Mouse (Mus musculus) kidney, postnatal 36 days (tissue): Measurements from ENCODE around the gene Gm17428.
"Not testable (repeated sequence)": the region's sequence is repeated elsewhere in the genome, so short reads cannot be mapped to it uniquely, and the experiment has no call there.

Experiments
- DNase-seq, 2 experiments: peaks; one replicate each; pipeline ENCODE4 v3.0.0; 2021 to 2022; ENCODE audit warnings: mixed read lengths in 2 of 2

The Gm17428 gene

DNA sequence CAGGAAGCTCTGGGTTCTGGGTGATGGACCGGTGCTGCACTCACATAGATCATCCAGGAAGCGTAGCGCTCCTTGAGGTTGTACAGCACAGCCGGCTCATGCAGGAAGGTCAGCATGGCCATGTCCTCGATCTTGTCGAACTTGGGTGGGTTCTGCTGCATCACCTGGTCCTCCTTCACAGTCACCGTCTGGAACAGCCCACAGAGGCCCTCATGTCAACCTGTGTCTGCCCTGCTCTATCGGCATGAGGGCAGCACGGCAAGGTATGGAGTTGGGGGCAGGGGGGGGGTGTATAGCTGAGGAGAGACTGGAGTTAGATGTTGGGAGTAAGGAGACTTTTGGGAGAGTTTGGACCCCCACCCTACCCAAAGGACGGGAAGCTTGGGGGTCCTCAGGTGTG, 15.5 kb downstream of the Gm17428 start:
- DNase-seq, result no peak

DNA sequence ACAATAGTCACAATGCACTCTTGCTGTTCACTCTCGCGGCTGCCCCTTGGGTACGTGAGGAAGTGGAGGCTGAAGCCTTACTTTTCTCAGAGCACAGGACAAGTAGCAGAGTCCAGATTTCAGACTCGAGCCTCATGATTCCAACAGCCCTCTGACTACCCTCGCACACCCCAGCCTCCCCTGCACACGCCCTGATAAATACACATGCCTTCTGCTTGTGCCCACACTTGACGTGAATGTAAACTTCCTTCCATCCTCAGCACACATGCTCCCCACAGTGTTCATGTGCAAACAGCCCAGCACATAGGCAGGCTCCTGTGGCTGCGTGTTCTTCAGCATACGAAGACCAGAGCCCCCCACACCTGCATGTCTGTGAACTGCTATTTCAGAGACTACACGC, 16.9 kb downstream of the Gm17428 start:
- no peak for DNase-seq

DNA sequence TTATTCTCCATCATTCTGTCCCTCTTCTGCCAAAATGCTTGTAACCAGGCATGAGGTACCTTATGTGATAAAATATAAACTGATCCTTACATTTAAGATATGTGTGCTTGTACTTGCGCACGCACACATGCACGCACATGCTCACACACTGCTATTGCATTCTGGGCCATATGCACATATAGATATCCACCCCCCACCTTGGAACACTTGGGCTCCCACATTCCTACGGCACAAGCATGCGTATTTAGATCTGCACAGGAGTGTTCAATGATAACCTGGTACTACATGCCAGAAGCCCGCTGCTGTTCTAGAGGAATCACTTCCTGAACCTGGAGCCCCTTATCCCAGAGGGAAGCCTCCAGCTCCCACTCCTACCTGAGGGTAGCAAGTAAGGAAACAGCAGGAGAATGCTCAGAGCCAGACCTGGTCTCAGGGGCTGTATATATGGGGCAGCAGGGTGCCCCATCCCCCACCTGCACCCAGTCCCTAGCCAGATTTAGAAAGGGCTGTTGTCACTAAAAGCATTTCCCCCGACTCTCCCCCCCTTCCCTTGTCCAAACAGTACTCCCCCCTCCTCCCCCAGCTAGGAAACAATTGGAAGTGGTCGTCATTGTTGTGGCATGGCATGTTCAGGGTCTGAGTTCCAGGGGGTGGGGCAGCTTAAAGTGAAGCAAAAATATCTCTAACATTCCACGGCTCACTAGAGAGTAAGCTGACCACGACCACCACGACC, 17.6 kb downstream of the Gm17428 start, which contains the start of gene Myh7:
Gene Myh7 (minus strand): TSS at position 491 of the 733 bp plus-strand sequence.
- no peak for DNase-seq

DNA sequence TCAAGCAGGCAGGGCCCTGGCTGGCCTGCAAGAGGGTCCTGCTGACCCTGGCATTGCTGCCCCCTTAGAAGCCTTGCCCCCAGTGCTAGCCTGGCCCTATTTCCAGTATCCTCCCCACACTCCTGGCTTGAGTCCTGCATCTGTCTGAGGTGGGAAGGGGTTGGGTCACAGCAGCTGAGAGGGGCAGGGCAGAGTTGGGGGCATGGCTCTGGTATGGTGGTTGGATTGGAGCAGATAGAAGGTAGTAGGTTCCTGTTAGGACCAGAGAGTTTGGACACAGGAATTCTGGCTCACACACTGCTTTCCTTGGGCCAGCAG, 18.1 kb downstream of the Gm17428 start:
- no peak for DNase-seq

DNA sequence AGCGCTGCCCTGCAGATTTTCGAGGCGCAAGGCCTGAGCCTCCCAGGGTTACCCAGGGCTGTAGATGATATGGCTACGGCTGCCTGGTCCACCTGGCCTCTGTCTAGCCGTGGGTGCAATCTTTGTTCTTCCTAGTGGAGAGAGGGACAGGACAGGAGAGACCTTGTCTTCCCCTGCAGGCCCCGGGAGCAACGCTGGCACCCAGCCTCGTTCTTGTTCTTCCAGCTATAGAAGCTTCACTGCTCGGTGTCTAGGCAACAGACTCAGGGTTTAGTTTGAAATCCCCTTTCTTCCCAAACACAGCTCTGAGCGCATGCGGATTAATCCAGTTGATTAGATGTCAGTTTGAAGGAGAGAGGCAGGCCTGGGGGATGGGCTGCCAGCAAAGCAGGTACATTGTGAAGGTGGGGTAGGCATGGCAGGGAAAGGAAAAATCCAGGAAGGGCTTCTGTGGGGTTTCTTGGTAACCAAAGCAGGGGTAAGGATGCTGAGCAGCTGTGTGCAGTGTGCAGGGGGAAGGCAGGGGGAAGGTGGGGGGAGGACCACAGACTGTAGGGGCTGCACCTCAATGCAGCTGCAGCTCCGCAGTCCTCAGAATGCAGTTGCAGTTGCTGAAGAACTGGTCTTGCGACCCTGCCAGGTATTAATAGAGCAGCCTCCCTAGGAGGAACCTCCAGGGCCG, 18.9 kb downstream of the Gm17428 start:
- DNase-seq, result no peak

DNA sequence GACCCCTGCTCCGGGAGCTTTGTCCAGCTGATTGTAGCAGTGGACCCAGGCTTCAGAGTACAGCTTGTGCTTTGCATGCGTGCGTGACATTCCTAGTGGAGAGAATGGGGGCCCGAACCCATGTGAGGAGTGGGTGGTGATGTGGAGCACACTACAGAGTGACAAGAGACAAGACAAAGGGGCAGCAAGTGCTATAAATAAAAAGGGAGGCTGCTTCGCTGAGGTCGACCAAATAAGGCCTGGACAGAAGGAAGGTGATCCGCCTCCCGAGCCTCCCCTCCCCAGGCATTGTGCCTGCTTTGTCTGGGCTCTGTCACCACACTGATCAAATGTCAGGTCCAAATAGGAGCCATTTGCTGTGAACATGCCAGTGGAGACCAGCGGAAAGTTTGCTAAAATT, 20.1 kb downstream of the Gm17428 start:
- DNase-seq, result no peak

DNA sequence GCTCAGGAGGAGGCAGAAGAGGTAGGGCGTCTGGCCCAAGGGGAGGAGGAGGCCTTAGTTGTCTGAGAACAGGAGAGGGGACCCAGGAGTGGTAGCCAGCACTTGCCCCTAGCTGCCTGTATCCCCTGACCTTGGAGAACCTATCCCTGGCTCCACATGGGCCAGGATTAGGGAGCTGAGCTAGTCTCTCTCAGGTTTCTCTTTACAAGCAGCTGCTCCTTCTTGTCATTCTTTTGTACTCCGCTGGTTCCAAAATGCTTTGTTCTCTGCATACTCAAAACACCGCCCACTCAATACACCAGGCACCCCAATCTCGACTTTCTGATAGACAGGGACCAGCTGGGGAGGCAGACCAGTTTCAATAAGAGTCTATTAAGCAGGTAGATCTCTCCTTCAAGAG, 20.6 kb downstream of the Gm17428 start:
- no peak for DNase-seq

DNA sequence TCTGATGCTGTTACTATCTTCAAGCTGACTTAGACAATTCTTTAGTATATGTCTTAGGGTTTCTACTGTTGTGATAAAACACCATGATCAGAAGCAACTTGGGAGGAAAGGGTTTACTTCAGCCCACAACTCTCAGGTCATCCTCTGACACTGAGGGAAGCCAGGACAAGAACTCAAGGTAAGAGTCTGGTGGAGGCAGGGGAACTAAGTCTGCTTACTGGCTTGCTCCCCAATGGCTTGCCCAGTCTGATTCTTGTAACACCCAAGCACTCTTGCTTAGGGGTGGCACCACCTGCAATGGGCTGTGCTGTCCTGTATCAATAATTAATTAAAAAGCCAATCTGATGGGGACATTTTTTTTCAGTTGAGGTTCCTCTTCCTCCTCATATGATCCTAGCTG, 21.9 kb downstream of the Gm17428 start:
- no peak for DNase-seq

DNA sequence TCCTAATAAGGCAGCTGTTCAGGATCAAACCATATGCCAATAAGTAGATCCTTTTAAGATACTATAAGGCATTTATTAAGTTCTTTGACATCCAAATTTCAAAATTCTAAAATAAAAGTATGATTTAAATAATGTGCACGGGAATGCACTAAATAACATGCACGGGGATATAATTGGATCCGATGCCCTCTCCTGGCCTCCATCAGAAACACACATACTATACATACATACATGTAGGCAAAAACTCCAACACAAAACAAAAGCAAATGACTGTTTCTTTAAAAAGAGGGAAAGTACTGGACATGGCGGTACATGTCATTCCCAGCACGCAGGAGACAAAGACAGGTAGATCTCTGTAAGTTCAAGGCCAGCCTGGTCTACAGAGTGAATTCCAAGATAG, 23.1 kb downstream of the Gm17428 start:
- DNase-seq, result not testable (repeated sequence)

DNA sequence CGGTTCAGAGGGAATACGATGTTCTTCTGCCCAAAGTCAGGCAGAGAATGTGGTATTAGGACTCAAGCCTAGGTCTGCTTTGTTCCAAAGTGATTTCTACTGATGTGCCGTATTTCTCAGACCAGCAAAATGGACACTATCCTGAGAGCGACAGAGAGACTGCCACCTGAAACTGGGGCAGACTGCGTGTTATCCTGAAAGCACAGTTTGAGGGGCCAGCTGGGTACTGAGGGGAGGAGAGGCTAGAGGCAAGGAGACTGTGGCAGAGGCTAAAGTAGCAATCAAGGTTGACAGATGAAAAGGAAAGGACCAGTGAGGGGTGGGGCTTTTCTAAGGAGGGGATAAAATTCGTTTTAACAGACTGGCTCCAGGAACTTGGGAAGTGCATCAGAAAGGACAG, 24.1 kb downstream of the Gm17428 start:
- DNase-seq, result no peak

DNA sequence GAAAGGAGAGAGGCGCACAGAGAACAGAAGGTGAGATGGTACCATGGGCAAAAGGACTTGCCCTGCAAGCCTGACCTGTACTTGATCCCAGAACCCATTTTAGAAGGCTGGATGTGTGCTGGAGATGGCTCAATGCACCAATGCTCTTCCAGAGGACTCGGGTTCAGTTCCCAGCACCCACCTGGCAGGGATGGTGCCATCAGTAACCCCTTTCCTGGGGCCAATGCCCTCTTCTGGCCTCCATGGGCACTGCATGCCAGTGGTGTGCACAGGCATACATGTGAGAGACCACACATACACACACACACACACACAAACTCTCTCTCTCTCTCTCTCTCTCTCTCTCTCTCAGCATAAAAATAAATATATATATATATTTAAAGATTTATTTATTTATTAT, 24.7 kb downstream of the Gm17428 start:
- DNase-seq, result no peak

DNA sequence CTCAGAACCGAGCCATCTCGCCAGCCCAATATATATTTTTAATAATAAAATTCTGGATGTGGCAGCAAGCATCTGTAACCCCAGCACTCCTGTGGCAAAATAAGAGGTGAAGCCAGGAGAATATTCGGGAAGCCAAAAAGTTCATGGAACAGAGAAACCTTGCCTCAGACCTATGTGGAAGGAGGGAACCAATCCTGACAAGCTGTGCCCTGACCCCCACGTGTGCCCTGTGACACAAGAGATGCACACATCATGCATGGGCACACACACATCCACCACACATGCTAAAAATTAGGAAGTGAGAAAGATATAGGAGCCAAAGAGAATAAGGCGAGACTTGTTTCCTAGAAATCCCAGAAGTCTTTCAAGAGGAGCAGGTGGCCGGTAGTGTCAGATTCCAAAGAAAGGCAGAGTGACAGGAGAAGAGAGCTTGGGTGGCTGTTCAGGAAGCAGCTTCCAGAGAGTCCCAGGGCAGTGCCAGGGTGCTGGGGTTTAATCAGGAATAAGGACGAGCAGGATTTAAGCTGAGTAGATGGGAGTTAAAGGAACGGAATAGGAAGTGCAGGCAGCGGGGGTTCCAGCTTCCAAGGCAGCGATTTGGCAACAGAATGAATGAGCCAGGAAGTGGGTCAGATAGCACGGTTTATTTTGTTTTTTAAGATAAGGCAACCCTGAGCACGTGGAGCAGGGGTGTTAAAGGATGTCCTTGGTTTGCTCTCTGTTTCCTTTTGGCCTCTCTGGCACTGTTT, 25.4 kb downstream of the Gm17428 start:
- DNase-seq, result no peak

DNA sequence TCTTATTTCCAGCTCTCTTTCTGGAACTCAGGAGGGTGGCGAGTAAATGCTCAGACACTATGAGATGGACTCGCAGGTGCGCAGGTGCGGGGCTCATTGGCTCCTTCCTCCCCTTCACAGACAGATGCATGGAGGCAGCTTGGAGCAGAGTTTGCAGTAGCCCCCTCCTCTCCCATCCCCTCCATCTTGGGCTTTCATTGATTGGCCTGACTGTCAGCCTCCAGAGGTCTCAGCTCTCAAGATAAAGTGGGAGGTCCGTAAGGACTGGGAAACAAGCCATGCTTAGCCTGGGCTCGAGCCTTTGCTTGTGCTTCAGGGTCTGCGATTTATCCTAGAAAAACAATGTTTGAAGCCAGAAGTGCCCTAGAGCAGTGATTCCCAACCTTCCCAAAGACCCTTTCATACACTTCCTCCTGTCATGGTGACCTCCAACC, 26.0 kb downstream of the Gm17428 start:
- no peak for DNase-seq

DNA sequence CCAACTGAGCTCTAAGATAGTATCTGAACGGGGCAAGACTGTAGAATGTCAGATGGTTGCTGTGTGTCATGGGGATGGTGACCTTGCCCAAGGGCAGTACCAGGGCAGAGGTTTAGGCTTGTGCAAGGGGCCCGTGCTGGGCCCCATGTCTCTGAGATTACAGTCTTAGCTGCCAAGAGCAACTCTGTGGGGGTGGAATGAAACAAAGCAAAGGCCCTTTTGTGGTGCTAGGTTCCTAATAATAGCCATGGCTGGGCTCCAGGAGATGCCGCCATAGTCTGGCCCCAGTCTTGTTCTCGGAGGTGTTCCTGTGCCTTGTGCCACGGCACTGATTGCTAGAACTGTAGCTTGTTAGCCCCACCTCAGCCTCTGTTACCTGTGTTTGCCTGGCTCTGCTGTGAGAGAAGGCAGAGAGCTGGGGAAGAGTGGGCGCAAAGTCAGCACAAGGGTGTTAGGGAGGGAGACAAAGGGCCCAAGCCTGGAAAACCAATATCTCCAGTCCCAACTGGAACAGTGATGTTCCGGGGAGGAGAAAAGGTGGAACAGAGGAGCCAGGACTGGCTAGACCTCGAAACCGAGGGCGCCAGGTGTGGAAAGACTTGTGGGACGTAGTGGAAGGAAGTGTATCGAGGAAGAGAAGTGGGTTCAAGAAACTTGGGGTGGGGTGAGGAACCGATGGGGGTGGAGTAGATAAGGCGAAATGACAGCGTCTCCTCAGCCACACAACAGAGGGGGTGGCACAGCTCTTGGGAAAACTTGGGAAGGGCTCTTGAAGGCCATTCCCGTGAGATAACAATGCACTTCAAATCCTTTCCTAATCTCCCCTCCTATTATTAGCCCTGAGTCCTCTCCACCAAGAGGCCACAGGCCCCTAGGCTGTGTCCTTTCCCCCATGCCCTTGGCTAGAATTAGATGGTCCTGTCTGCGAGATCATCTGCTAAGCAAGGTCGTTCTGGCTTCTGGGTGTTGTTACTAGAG, 27.4 kb downstream of the Gm17428 start:
- DNase-seq, result no peak

DNA sequence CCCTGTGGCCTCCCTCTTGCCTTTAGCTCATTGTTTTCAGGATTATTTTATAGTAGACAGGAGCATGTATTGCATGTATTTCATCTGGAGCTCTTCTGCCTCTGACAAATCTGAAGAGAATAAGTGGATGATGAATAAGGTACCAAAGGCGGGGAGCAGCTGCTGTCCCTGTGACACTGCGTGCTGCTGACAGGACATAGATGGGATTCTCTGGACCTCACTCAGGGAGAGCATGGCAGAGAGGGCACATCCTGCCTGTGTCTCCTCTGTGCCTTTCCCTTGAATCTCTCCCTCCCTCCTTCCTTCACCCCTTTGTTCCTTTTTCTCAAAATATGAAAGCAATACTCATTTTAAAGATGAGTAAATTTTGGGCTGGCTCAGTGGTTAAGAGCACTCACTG, 28.8 kb downstream of the Gm17428 start:
- DNase-seq, result no peak

DNA sequence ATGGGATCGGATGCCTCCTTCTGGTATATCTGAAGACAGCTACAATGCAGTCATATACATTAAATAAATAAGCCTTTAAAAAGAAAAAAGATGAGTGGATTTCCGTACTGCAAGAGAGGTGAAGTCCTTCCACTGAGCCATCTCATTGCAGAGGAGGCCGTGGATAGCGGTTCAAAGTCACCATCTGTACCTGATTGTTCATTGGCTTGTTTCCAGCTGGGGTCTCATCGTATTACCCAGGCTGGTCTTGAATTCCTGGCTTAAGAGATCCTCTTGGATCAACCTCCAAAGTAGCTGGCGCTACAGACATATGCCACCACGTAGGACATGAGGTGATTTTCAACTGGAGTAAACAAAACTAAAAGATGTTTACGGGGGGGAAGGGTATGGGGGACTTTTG, 29.2 kb downstream of the Gm17428 start:
- DNase-seq, result no peak

DNA sequence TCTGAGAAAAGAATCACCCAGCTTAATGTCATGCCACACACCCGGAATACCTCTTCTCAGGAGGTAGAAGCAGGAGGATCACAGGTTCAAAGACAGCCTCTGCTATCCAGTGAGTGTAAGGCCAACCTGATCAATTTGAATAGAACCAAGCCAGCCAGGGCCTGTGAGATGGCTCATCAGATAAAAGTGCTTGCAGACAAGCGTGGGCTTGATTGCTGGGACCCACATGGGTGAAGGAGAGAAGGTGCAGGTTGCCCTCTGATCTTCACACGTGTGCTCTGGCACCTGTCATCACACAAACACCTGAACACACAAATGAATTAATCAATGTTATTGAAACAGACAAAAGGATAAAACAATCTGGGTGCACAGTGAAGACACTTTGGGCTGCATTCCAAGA, 29.8 kb downstream of the Gm17428 start:
- DNase-seq, result no peak

DNA sequence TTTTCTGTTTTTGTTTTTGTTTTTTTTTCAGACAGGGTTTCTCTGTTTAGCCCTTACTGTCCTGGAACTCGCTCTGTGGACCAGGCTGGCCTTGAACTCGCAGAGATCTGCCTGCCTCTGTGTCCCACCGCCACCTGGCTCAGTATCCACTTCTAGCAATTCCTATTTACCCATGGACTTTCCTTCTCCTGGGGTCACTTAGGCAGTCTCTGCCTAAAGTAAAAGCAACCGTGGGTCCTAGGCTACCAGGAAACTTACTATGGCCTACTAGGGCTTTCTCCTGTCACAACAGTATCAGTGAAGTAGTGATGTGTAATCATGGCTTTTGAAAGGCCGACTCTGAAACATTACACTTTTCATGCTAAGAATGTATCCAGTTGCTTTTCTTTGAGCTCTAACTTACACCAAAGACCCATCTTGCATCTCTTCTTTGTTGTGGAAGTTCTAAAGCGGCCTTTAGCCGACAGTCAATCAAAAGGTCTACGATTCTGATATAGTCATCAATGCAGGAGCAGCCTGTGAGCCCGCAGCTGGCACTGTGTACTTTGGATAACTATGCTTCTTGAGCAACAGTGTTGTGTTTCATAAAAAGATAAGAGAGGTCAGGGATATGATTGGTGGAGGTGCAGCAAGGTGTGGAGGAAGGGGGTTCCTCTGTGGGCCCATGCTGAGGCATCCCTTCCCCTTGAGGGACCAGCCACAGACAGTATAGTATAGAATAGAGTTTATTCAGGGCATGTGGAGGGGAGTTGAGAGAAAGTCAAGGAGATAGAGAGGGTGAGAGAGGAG, 30.6 kb downstream of the Gm17428 start:
- DNase-seq, result no peak

DNA sequence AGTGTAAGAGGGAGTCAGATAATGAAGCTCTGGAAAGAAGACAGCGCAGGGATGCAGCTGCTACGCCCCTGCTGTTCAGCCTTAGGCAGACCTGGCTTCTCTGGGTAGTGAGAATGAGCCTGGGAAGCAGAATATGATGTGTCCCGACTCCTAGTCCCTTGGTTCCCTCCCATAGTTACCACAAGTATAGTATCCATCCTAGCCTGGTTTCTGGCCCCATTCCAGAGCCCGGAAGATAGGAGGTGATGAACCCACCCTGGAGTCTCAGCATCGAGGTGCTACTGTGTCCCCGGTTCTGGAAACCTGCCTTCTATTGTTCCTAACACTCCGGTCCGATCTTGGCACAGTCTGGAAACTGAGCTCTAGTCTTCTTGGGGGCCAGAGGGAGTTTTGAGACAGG, 31.7 kb downstream of the Gm17428 start:
- DNase-seq, result no peak

DNA sequence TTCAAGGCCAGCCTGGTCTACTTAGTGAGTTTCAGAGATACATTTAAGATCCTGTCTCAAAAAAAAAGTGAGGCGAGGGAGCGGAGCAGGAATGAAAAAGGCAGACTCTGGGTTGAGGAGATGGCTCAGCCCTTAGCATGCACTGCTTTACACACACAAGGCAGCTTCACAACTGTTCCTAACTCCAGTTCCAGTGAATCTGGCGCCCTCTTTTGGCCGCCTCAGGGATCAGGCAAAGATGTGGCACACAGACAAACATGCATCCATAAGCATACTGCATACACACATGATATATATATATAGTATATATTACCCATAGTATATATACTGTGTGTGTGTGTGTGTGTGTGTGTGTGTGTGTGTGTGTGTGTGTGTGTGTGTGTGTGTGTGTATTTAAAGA, 34.4 kb downstream of the Gm17428 start:
- peak in 1 of 2 experiments; percentile 58 for DNase-seq

DNA sequence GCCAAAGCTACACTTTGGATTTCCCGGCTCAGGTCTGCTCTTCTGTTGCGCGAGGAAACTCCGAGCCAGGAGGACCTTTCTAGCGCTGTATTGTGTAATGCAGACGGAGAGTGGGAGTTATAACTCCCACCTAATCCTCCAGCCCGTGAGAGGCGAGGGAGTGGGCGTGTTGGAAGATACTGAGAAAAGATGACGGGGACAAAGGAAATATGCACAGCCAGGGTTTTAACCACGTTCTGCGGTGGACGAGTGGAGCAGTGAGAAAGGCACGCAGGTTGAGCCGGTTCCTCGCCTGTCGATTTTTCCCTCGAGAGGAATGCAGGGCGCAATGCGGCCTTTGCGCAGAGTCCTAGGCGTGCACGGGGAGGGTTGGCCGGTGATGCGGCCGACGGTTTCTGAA, 37.9 kb downstream of the Gm17428 start:
- DNase-seq, result peak in 1 of 2 experiments; percentile 48
